Mouse (Mus musculus): ENCODE measurements around the gene Idh3b. TPM values are rescaled to one million over a fixed set of nuclear protein-coding genes. Genes with fewer than 3 reads are reported as not detected.

The Idh3b gene
- polyA plus RNA-seq, 1 experiment from 2014 or later, result 116 TPM

DNA sequence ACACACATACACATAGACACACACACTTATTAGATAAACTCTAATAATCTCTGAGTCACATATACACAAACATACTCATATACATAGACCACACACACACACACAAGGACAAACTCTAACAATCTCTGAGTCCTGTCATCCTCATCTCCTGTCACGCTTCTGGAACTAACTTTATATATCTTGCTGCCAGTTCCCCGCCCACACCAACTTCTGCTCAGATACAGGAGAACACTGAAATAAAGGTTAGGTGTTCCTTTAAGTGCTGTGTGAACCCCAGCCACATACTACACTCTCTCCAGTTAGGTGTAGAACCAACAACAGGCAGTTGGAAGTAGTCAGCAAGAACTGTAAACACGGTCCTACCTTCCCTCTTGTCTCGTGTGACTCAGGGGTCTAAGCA is 23.5 kb downstream of the Idh3b start:
- WGBS (ENCODE audit: insufficient replicate concordance), result 63% methylated on average over 4 of the region's 4 CpGs
- no peak for DNase-seq
- no peak for TF ChIP-seq EP300 (IDR thresholded peaks at IDR 0.05; ENCODE audit: low read depth)
- H3K9ac ChIP-seq (replicated peaks), result no peak overlapping the region
- H3K27me3 ChIP-seq (ENCODE audit: insufficient read depth, low read length), result no peaks in the 10 kb centered on the region
- H3K4me1 ChIP-seq (ENCODE audit: insufficient read depth), result peaks cover 12% of the 10 kb centered on the region
- H3K4me2 ChIP-seq (ENCODE audit: low read depth, low read length), result no peak overlapping the region; the same call in 1 of the 2 replicates
- no peak overlapping the region for H3K4me3 ChIP-seq (ENCODE audit: low read depth, low read length)
- ATAC-seq, result no peak
- H3K36me3 ChIP-seq (replicated peaks; ENCODE audit: insufficient read depth, low read length), result no peaks in the 10 kb centered on the region
- no peaks in the 10 kb centered on the region for H3K9me3 ChIP-seq (ENCODE audit: low read length)
- no peak overlapping the region for H3K27ac ChIP-seq (ENCODE audit: low read depth)

DNA sequence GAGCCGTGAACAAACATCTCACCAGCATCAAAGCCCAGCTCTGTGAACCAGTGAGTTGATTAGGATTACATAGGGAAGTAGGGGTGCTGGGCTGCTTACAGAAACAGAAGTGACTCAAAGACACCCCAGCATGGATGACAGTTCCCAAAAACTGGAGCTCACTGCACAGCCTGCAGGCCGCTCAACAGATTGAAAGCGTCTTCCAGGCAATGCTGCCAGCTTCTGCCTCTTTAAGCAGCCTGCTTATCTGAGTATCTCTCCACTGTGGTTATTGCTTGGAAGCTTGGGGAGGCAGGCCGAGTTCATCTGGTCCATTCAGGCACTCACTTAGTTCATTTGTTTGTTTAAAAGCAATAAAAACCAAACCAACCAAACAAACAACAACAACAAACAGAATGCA is 27.6 kb downstream of the Idh3b start:
- Histone ChIP-seq H3K27me3 (ENCODE audit: insufficient read depth, low read length) (no peaks in the 10 kb centered on the region), H3K9me3 (ENCODE audit: low read length) (no peaks in the 10 kb centered on the region), H3K36me3 (replicated peaks; ENCODE audit: insufficient read depth, low read length) (no peaks in the 10 kb centered on the region), H3K4me3 (ENCODE audit: low read depth, low read length) (no peak overlapping the region), H3K27ac (ENCODE audit: low read depth) (no peak overlapping the region), H3K4me2 (ENCODE audit: low read depth, low read length) (no peak overlapping the region), H3K9ac (replicated peaks) (no peak overlapping the region), H3K4me1 (ENCODE audit: insufficient read depth) (peaks cover 4% of the 10 kb centered on the region; the same call in 1 of the 2 replicates)
- DNase-seq (no peak), ATAC-seq (no peak)
- no peak for TF ChIP-seq EP300 (IDR thresholded peaks at IDR 0.05; ENCODE audit: low read depth)
- TF ChIP-seq CTCF (IDR thresholded peaks at IDR 0.05; ENCODE audit: low read depth), result no peak
- 59% methylated on average over 4 of the region's 4 CpGs for WGBS (ENCODE audit: insufficient replicate concordance)

DNA sequence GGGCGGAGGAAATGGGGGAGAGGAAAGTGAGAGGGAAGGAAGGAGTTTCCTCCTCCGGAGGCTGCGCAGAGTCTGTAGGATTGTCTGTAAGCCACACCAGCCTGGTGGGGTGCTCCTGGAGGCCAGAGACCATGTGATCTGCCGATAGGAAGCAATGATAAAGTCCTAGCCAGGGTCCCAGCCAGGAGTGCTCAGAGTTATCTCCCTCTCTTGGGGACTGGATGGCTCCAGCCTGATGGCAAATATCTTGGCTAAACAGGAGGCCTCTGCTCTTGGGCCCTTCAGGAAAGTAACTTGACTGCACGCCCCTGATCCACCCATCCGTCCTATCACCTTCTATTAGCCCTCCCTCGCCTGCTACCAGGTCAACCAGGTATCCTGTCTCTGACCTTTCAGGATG is 36.1 kb downstream of the Idh3b start:
- H3K36me3 ChIP-seq (replicated peaks; ENCODE audit: insufficient read depth, low read length), result no peaks in the 10 kb centered on the region
- H3K27me3 ChIP-seq (ENCODE audit: insufficient read depth, low read length), result no peaks in the 10 kb centered on the region
- DNase-seq (no peak), ATAC-seq (no peak)
- no peak for TF ChIP-seq CTCF (IDR thresholded peaks at IDR 0.05; ENCODE audit: low read depth)
- H3K4me3 ChIP-seq (ENCODE audit: low read depth, low read length), result no peak overlapping the region
- no peaks in the 10 kb centered on the region for H3K9me3 ChIP-seq (ENCODE audit: low read length)
- no peak overlapping the region for H3K9ac ChIP-seq (replicated peaks)
- WGBS (ENCODE audit: insufficient replicate concordance), result 55% methylated on average over 7 of the region's 7 CpGs
- no peak overlapping the region for H3K4me2 ChIP-seq (ENCODE audit: low read depth, low read length)
- H3K27ac ChIP-seq (ENCODE audit: low read depth), result no peak overlapping the region
- no peaks in the 10 kb centered on the region for H3K4me1 ChIP-seq (ENCODE audit: insufficient read depth)

DNA sequence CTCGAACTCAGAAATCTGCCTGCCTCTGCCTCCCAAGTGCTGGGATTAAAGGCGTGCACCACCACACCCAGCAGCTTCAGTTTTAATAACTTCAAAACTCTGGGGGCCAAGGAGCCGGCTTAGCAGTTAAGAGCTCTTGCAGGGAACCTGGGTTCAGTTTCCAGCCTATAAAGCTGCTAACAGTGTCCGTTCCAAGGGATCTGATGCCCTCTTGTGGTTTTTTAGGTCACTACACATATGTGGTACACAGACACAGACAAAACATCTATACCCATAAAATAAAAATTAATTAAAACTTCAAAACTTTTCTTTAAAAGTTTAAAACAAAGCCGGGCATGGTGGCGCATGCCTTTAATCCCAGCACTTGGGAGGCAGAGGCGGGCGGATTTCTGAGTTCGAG is 37.4 kb downstream of the Idh3b start:
- no peak overlapping the region for H3K27ac ChIP-seq (ENCODE audit: low read depth)
- TF ChIP-seq CTCF (IDR thresholded peaks at IDR 0.05; ENCODE audit: low read depth) (peak; percentile 67), EP300 (IDR thresholded peaks at IDR 0.05; ENCODE audit: low read depth) (no peak)
- no peak overlapping the region for H3K4me2 ChIP-seq (ENCODE audit: low read depth, low read length)
- no peaks in the 10 kb centered on the region for H3K4me1 ChIP-seq (ENCODE audit: insufficient read depth)
- H3K27me3 ChIP-seq (ENCODE audit: insufficient read depth, low read length), result no peaks in the 10 kb centered on the region
- 47% methylated on average over 9 of the region's 9 CpGs for WGBS (ENCODE audit: insufficient replicate concordance)
- H3K36me3 ChIP-seq (replicated peaks; ENCODE audit: insufficient read depth, low read length), result no peaks in the 10 kb centered on the region
- ATAC-seq (no peak), DNase-seq (peak; percentile 16)
- no peak overlapping the region for H3K4me3 ChIP-seq (ENCODE audit: low read depth, low read length)
- no peaks in the 10 kb centered on the region for H3K9me3 ChIP-seq (ENCODE audit: low read length)
- no peak overlapping the region for H3K9ac ChIP-seq (replicated peaks)

Other genes starting within 250 kb of the Idh3b start
- gene Tgm6, start 172.1 kb downstream of the Idh3b start, polyA plus RNA-seq (2015; fragmentation: Nextera tagmentation; extraction: Ambion mirVana), result not detected in 2 replicates
- gene Snrpb, start 105.1 kb downstream of the Idh3b start, polyA plus RNA-seq (2015; fragmentation: Nextera tagmentation; extraction: Ambion mirVana), result 185 and 200 TPM in 2 replicates
- gene Tmc2, start 89.4 kb downstream of the Idh3b start, polyA plus RNA-seq (2015; fragmentation: Nextera tagmentation; extraction: Ambion mirVana), result not detected in 2 replicates
- gene Nop56, start 10.1 kb downstream of the Idh3b start, polyA plus RNA-seq (2015; fragmentation: Nextera tagmentation; extraction: Ambion mirVana), result 79.4 and 91.2 TPM in 2 replicates
- 0.08 and 0.11 TPM in 2 replicates for gene Ebf4, start 10.6 kb upstream of the Idh3b start, polyA plus RNA-seq (2015; fragmentation: Nextera tagmentation; extraction: Ambion mirVana)
- gene Cpxm1, start 113.0 kb upstream of the Idh3b start, polyA plus RNA-seq (2015; fragmentation: Nextera tagmentation; extraction: Ambion mirVana), result 1.4 and 1.7 TPM in 2 replicates
- gene Gm28372, start 120.7 kb upstream of the Idh3b start, polyA plus RNA-seq (2015; fragmentation: Nextera tagmentation; extraction: Ambion mirVana), result not detected in 2 replicates
- not detected in 2 replicates for gene 1700020A23Rik, start 120.7 kb upstream of the Idh3b start, polyA plus RNA-seq (2015; fragmentation: Nextera tagmentation; extraction: Ambion mirVana)
- gene Tmem239, start 121.9 kb upstream of the Idh3b start, polyA plus RNA-seq (2015; fragmentation: Nextera tagmentation; extraction: Ambion mirVana), result not detected in 2 replicates
- gene Vps16, start 139.8 kb upstream of the Idh3b start, polyA plus RNA-seq (2015; fragmentation: Nextera tagmentation; extraction: Ambion mirVana), result 19.4 and 22.8 TPM in 2 replicates
- 3.8 TPM in 2 replicates for gene Pced1a, start 140.2 kb upstream of the Idh3b start, polyA plus RNA-seq (2015; fragmentation: Nextera tagmentation; extraction: Ambion mirVana)
- gene Ptpra, start 165.7 kb upstream of the Idh3b start, polyA plus RNA-seq (2015; fragmentation: Nextera tagmentation; extraction: Ambion mirVana), result 18.4 and 18.7 TPM in 2 replicates

All from liver, postnatal 0 days (tissue).